Mouse (Mus musculus) left cerebral cortex, postnatal 36 days (tissue): ENCODE data around the gene Ssbp2. TPM values are rescaled to one million over a fixed set of nuclear protein-coding genes. Genes with fewer than 3 reads are reported as not detected.

ENCODE experiments used
- DNase-seq, 2 experiments: peaks; one replicate each; pipeline ENCODE4 v3.0.0; 2021 to 2022; ENCODE audit warnings: low spot score in 2 of 2, mixed read lengths in 1 of 2
- intact Hi-C: fragments of 180-260 bp; cut with DNase I; formaldehyde crosslinking; loops from one replicate; pipeline ENCODE4 v1.15.1; 2025
- total RNA-seq, 2 experiments: library from RNA; stranded (reverse); gene quantifications; 2 replicates each; pipeline ENCODE4 v1.2.3; 2021

Gene Ssbp2
- total RNA-seq, 2 experiments from 2014 or later = 152 to 159 TPM

DNA sequence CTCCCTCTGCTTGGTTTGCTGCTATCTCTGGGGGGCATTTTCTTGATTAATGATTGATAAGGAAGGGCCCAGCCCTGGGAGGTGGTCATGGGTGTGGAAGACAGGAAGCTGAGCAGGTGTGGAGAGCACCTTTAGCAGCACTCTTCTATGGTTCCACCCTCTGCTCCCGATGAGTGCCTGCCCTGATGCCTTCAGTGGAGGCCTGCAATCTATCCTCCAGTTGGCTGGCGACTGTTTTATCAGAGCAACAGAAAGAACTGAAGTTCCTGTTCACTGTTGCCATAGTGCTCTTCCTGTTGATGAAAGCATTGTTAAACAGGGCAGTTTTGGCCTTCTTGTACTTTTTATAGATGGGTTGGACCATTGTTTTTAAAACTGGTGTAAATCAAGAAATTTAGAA, 49.4 kb downstream of the Ssbp2 start:
- intact Hi-C loops = no loop called here
- DNase-seq = no peak

DNA sequence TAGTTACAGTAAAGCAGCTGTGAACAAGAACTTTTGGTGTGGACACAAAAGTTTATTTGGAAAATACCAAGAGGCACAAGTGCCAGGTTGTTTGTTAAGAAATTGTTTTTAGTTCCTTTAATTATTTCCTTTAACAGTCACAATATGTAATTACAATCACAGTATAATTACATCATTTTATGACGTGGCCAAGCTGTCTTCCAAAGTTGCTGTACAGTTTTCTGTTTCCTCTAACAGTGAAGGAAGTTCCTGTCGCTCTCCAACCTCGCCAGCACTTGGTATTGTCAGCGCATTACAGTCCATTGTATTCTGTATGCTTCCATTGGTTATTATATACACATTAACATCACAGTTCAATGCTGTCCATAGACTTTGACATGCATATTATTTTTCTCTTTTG, 54.9 kb downstream of the Ssbp2 start:
- intact Hi-C loops = no loop called here
- no peak for DNase-seq

DNA sequence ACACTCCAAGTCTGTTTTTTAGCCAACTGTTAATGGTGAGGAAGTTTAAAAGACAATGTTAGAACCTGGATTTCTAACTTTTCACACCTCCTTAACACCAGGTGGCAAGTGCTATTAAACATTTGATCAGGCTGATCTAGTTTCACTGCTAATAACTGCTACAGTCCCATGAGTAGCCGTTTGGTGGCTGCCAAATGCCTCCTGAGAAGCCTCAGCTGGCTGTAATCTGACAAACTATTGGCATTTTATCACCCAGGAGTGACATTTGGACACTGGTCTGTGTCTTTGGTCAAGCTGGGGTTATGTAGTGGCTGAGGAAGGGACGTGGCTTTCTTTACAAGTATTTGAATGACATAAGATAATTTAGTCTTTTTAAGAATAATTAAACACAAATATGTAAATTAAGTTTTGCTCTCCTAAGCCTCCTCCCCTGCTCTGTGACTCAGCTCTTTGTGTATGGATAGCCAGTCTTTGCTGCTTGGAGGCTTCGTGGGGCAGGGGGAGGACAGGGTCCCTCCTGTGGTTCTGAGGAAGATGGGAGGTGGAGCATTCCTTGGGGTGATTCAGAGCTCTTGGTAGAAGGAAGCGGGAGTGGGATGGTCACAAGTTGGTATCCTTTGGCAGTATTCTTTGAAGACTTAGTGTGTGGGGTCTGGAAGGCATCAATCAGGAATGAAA, 60.1 kb downstream of the Ssbp2 start:
- intact Hi-C loops = no loop called here
- DNase-seq = no peak

DNA sequence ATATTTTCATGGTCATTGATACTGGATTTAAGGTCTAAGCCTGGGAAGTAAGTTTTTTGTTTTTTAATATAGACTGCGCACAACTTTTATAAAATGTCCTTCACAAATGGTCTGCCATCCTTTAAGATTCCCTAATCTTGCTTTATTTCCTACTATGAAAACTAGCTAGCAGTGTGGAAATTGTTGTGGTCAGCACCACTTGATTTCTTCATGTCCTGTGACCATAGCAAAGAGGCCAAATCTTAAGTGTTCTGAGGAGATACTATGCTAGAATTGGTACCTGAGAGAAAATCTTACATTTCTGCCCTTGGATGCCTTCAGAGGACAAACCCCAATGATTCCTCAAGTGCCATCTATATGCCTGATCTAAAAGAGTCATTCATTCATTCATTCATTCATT, 60.9 kb downstream of the Ssbp2 start:
- no peak for DNase-seq
- intact Hi-C loops = no loop called here

DNA sequence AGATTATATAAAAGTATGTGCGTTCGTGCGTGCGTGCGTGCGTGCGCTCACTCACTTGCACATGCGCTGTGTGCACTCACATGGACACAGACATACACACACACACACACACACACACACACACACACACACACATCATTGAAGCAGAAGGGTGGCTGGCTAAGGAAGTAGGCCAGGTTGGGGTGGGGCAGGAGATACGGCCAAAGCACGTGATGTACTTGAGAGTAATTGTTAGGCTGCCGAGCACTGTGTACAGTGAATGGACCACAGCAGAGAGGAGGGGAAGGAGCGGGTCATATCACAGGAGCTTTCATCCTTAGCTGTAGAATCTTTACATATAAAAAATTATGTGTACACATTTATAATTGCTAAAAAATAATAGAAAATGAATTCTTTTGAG, 66.0 kb downstream of the Ssbp2 start:
- no peak for DNase-seq
- intact Hi-C loops = no loop called here

DNA sequence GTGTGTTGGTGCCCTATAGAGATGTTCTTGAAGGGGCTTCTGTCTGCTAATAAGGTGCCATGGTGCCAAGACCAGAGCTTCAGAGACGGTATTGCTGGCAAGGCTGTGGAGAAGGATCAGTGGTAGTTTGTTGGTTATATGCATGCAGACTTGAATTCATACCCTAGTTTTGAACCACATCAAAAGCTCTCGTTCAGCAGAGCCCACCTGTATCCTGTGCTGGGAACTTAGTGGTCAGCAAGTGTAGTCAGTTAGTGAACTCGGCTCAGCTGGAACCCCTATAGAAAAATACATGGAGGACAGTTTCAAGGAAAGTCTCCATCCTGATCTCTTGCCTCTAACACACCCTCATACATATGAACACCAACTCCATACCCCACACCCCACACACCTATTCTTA, 69.7 kb downstream of the Ssbp2 start:
- no peak for DNase-seq
- intact Hi-C loops = no loop called here

DNA sequence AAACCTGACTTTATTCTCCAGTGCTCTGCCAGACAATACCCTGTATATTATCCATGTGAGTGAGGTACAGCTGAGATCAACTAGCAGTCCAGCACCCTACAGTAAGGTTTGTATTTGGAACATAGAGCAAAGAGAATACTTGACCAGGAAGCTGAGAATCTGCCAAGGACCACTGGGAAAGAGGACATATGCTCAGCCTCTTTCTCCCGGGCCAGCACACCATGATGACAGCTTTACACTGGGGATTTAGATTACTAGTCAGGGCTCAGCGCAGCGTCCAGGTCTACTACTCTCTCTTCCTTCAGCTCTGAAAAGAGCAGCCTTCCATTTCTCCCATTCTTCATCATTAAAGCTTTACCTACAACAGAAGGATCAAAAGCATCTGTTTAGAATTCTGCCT, 76.6 kb downstream of the Ssbp2 start:
- intact Hi-C loops = no loop called here
- DNase-seq = no peak

DNA sequence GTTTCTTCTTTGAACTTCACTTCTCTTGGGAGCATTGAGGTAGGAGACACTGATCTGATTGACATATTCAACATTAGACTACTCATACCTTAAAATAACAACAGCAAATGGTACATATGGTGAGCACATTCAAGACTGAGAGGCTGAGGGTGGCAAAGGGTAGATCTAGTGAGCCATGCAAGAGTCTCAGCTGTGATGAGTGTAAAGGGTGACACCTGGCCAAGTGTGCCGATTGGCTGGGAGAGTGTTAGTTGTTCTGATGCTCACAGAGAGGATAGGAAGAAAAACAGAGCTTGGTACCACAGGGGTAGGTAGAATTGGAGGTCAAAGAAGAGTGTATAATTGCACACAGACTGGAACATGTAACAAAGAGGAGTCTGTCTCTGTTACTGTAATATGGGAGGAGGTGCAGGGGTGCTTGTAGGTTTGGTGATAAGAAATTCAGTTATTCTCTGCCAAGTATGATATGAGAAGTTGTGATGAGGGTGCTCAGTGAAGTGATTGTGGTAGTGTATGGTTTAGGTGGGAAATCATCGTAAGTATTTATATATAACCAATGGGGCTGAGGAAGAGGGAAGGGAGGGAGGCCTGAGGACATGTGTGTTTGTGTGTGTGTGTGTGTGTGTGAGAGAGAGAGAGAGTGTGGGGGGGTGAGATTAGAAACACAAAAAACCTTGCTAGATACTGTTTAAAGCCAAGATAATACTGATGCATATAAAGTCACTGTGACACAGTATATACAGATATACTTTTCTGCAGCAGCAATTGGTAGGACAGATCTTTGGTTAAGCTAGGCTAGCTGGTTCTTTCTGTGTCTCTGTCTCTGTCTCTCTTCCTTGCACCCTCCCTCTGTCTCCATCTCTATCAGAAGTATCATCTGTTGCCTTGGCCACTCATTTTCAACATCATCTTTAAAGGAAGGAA, 80.3 kb downstream of the Ssbp2 start:
- intact Hi-C loops = no loop called here
- DNase-seq = no peak

DNA sequence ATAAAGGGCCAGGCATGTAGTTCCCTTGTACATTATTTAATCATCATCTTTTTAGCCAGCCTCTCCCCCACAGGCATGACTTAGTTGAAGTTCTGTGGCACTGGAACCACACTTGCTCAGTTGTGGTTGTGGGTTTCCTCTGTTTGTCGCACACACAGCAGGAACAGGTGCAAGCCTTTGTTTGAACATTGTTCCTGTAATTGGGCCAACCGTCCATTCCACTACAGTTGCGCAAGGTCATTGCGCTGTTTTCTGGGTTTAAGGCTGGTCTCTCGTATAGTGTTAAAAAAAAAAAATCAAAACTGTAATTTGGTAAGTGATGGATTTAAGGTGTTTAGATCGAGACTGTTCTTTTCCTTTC, 81.0 kb downstream of the Ssbp2 start:
- intact Hi-C loops = no loop called here
- no peak for DNase-seq

DNA sequence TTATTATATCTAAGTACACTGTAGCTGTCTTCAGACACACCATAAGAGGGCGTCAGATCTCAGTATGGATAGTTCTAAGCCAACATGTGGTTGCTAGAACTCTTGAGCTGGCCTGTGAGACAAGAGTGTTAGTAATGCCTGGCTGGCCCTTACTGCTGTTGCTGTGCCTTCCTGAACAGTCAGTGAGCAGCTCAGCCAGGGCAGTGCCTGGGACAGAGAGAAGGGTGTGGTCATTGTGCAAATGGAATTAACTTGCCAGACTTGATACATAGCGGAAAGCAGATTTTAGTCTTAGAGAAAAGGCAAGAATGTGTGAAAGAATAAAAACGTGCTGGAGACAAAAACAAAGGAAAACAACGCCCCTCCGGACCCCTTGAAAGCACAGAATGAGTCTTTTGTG, 83.5 kb downstream of the Ssbp2 start:
- DNase-seq = no peak
- intact Hi-C loops = no loop called here

DNA sequence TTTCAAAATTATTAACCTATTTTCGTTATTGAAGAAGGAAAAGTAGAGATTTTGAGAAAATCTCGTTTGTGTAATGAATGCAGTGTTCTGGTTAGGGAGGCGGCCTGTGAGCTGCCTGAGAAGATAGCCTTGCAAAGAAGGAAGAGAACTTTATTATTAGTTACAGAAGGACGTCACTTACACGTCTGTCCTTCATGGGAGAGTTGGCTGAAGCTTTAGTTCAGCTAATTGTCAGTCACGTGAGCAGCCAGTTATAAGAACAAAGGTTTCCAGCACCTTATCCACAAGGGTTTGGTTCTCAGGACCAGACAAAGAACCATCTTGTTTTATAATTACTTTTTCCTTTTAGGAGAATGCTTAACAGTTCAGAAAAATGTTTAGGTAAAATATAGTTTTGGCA, 104.0 kb downstream of the Ssbp2 start:
- intact Hi-C loops = no loop called here

DNA sequence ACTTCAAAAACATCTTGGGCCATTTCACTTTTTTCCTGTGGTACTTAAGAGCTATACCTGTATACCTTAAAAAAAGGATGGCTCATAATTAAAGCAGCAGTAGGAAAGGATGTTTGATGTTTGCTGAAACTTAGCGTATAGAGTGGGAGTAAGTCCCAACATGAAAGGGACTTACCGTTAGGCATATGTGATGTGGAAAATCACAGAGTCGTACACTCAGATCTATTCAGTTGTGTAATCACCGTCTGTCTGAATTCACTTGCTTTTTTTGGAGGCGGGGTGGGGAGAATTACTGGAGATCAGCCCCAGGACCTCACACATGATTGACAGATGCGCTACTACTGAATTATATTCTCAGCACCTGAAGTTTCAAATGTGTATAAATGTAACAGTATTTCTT, 104.7 kb downstream of the Ssbp2 start:
- no peak for DNase-seq
- intact Hi-C loops = no loop called here

More for the DNA sequence above, 104.0 kb downstream of the Ssbp2 start:
- no peak for DNase-seq

DNA sequence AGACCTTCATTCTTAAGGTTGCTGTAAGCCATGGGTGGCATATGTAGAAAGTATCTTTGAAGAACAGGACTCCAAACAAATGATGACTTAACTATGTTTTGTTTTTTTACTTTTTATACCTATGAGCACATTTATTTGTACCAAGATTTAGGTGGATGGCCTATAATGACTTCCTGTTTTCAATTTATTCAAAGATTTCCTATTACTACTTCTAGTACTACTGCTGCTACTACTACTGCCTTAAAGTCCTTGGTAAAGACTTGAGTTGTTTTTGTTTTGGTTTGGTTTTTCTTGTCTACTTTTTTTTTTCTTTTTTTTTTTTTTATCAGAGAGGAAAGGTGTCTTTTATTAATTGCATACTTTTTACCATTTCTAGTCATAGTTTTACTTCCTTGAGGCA, 121.4 kb downstream of the Ssbp2 start:
- no peak for DNase-seq
- intact Hi-C loops = no loop called here

DNA sequence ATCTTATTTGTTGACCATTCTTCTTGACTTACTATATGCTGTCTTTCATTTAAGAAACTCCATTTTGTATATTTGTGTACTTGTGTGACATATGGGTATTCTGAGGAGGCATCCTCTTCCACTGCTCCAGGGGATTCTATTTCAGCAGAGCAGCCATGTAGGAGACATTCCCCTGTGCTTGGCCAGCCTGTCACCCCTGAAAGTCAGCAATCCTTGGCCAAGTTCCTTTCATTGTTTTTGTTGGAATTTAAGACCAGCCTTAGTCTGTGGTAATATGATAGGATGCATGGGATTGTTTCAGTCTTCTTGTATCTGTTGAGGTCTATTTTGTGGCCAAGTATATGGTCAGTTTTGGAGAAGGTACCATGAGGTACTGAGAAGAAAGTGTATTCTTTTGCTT, 122.1 kb downstream of the Ssbp2 start:
- intact Hi-C loops = no loop called here
- DNase-seq = no peak

DNA sequence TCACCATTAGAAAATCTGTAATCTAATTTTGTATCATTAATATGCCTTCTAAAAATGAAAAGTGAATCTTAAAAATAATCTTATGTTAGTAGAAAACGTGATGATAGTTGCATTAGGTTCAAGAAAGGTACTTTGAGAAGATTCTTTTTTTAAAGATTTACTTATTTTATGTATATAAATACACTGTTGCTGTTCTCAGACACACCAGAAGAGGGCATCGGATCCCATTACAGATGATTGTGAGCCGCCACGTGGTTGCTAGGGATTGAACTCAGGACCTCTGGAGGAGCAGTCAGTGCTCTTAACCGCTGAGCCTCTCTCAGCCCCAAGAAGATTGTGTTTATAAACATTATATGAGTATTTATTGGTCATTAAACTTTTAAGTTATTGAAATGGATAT, 126.3 kb downstream of the Ssbp2 start:
- no peak for DNase-seq
- intact Hi-C loops = no loop called here

DNA sequence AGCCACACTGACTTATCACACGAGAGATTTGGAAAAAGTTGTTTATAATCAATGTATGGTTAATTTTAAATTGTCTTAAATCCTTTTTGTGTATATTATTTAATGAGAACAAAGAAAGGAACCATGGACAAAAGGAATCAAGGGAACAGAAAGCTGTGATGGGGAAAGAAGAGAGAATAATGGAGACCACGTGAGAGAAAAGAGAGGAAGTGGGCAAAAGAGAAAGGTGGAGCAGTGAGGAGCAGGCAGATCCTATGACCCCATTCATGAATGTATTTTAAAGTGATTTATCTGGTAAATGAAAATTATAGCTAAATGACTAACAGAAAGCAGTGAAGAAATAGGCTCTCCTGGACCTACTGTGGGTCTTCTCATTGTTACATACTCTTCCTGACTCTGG, 128.4 kb downstream of the Ssbp2 start:
- intact Hi-C loops = no loop called here

DNA sequence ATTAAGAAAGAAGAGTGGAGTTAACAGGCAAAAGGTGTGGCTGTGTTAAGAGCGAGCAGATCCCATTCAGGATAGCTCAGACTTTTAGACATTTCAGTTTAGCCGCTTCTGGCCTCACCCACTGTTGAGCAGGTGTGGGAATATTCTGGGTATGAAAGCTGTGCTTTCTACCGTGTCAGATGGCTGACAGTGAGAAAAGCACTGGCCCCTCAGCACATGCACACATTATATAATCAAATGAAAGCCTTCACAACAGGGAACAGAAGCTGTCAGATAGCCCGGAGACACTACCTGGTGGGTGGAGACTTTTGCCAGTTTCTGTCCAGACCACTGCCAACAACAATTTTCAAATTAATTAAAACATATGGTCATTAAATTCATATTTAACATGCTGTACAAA, 131.8 kb downstream of the Ssbp2 start:
- DNase-seq = peak; percentile 30 to 40
- intact Hi-C loops = no loop called here

More for the DNA sequence above, 128.4 kb downstream of the Ssbp2 start:
- no peak for DNase-seq

DNA sequence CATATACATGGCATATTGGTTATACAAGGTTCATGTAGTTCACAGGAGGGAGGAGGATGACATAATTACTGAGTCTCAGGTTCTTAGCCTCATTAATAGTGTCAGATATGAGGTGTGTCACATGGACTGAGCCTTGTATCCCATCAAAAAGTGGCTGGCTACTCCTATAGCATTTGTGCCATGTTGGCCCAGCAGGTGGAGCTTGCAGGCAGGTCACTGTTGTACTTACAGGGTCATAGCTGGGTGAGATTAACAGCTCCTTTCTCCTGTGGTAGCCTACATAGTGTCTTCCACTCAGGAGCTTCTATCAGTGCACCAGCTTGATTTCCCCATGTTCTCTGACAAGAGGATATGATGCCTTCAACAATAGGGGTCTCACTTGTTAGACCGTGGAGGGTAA, 135.2 kb downstream of the Ssbp2 start:
- intact Hi-C loops = no loop called here
- DNase-seq = no peak

DNA sequence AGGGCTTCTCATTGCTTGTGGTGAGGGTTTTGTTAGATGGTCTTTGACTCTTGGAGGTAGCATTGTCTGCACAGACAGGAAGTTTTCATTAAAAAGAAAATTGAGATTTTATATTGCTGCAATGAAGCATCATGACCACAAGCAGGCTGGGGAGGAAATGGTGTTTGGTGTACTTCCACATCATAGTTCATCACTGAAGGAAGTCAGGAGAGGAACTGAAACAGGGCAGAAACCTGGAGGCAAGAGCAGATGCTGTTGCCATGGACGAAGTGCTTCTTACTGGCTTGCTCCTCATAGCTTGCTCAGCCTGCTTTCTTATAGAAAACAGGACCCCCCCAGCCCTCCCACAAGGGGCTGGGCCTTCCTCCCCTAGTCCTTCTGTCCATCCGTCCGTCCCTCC, 139.5 kb downstream of the Ssbp2 start:
- DNase-seq = no peak
- intact Hi-C loops = no loop called here

DNA sequence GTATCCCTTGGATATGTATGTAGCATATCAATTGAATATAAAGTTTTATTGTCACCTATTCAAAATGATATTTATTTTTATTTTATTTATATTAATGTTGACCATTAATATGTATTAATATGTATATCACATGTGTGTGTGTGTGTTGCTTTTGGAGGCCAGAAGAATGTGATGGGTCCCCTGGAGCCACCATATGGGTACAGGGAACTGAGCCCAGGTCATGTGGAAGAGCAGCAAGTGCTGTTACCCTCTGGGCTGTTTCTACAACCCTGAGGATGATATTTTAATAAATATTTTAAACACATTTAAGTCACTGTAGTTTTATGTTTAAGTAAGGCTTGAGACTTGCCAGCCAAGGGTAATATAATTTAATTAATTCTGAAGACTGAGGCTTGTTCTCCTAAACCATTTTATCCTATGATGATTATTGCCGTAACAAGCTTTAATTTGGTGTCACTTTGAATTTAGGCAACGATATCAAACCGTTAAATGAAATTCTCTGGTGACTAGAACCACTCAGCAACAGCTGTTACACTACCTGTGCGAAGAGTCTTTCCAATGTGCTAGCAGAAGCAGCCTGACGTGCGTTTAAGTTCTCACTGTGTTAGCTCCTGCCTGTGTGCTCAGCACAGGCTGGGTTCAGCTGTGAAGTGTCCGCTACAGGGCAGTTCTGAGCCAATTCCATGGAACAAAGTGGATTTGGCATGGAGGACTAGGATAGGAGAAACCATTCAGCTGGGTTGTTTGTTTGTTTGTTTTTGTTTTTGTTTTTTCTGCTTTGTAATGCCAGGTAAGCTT, 145.2 kb downstream of the Ssbp2 start:
- intact Hi-C loops = no loop called here
- DNase-seq = no peak

DNA sequence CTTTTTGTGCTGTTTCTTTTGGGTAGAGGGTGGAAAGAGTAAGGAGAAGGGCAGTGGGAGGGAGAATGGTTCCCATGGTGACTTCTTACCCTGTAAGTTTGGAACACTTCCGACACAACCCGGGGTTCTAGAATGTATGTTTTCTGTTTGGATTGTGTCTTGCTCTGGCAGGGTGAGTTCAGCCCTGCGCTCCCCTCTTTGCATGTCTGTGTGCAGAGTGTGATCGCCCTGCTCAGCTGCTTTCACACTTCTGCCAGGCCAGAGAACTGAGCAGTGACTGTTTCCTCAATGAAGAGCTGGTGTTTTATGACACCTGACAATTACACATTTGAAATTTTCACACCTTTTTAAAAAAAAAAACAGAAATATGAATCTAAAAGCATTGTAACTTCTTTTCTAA, 150.5 kb downstream of the Ssbp2 start:
- intact Hi-C loops = no loop called here
- no peak for DNase-seq
